Mouse (Mus musculus): ENCODE measurements around the gene D130043K22Rik. TPM values are rescaled to one million over a fixed set of nuclear protein-coding genes. Genes with fewer than 3 reads are reported as not detected.

The D130043K22Rik gene
- polyA plus RNA-seq (2017; shearing (Covaris generic)) = under 1 TPM in 2 of 3 experiments, not detected in 1; 0.34 to 0.41 TPM

GRCm38 (mm10) chr13:24844983-24845955, at the start of gene D130043K22Rik:
Gene D130043K22Rik (plus strand): TSS chr13:24845135.
- no peak for ATAC-seq

GRCm38 (mm10) chr13:24798686-24799085, 46.2 kb upstream of the D130043K22Rik start:
- ATAC-seq = no peak

- ATAC-seq = no peak
Observed at GRCm38 (mm10) chr13:24799378-24799777, 45.6 kb upstream of the D130043K22Rik start.

- ATAC-seq = no peak
Observed at GRCm38 (mm10) chr13:24799925-24800673, 44.8 kb upstream of the D130043K22Rik start.

- ATAC-seq = peak; percentile 89
Observed at GRCm38 (mm10) chr13:24800674-24801307, 44.1 kb upstream of the D130043K22Rik start.

- peak; percentile 42 for ATAC-seq
Observed at GRCm38 (mm10) chr13:24801308-24801921, 43.5 kb upstream of the D130043K22Rik start, which contains the start of gene BC005537. Gene BC005537 (plus strand): TSS chr13:24801657.

GRCm38 (mm10) chr13:24802131-24802691, 42.7 kb upstream of the D130043K22Rik start:
- ATAC-seq = no peak

- ATAC-seq = no peak
Observed at GRCm38 (mm10) chr13:24803196-24803595, 41.7 kb upstream of the D130043K22Rik start.

- no peak for ATAC-seq
Observed at GRCm38 (mm10) chr13:24806079-24806478, 38.9 kb upstream of the D130043K22Rik start.

GRCm38 (mm10) chr13:24812521-24812920, 32.4 kb upstream of the D130043K22Rik start:
- ATAC-seq = no peak

GRCm38 (mm10) chr13:24814616-24815015, 30.3 kb upstream of the D130043K22Rik start:
- no peak for ATAC-seq

- no peak for ATAC-seq
Observed at GRCm38 (mm10) chr13:24816125-24817092, 28.5 kb upstream of the D130043K22Rik start.

- no peak for ATAC-seq
Observed at GRCm38 (mm10) chr13:24819931-24820330, 25.0 kb upstream of the D130043K22Rik start.

GRCm38 (mm10) chr13:24822663-24823343, 22.1 kb upstream of the D130043K22Rik start:
- no peak for ATAC-seq

- no peak for ATAC-seq
Observed at GRCm38 (mm10) chr13:24824647-24825046, 20.3 kb upstream of the D130043K22Rik start.

- ATAC-seq = no peak
Observed at GRCm38 (mm10) chr13:24825587-24825986, 19.3 kb upstream of the D130043K22Rik start.

- no peak for ATAC-seq
Observed at GRCm38 (mm10) chr13:24826116-24826515, 18.8 kb upstream of the D130043K22Rik start.

- peak; percentile 18 for ATAC-seq
Observed at GRCm38 (mm10) chr13:24830756-24831352, 14.1 kb upstream of the D130043K22Rik start.

- ATAC-seq = peak; percentile 91
Observed at GRCm38 (mm10) chr13:24831353-24832130, 13.4 kb upstream of the D130043K22Rik start, which contains the start of the genes Acot13 and Tdp2. Gene Acot13 (minus strand): TSS chr13:24831540. Gene Tdp2 (plus strand): TSS chr13:24831679.
